Mouse (Mus musculus): ENCODE measurements at regions not wholly inside any gene's neighbourhood (a gene's known extent, or its start where the extent isn't known, plus 50 kb on each side); places are given as distances from the start of the nearest gene placed in this dataset.

- DNase-seq (ENCODE audit: low read depth): no peak
Measured at GRCm38 (mm10) chr2:123486681-123487080, 603.1 kb upstream of the Sema6d start.

DNA sequence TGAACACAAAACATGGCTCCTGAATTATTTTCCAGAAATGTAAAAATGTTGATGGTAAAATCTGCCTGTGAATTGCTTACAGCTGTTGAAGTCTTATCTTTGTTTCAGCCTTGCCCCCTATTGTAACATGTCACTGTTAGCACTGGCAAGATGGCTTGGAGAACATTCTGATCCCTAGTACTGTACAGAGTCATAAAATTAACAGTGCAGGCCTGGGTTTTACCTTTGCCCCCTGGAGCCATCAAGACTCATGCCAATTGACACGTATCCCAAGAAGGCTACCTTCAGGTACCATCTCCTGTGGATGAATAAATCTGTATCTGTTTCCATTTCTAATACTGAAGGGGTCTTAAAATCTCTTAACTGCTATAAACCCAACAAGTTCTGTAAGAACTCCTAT, 583.6 kb upstream of the Sema6d start:
- DNase-seq (ENCODE audit: low read depth): no peak

- no peak for DNase-seq (ENCODE audit: low read depth)
Measured at GRCm38 (mm10) chr2:123507095-123507494, 582.7 kb upstream of the Sema6d start.

GRCm38 (mm10) chr2:123528915-123529314, 560.9 kb upstream of the Sema6d start:
- DNase-seq (ENCODE audit: low read depth): no peak

DNA sequence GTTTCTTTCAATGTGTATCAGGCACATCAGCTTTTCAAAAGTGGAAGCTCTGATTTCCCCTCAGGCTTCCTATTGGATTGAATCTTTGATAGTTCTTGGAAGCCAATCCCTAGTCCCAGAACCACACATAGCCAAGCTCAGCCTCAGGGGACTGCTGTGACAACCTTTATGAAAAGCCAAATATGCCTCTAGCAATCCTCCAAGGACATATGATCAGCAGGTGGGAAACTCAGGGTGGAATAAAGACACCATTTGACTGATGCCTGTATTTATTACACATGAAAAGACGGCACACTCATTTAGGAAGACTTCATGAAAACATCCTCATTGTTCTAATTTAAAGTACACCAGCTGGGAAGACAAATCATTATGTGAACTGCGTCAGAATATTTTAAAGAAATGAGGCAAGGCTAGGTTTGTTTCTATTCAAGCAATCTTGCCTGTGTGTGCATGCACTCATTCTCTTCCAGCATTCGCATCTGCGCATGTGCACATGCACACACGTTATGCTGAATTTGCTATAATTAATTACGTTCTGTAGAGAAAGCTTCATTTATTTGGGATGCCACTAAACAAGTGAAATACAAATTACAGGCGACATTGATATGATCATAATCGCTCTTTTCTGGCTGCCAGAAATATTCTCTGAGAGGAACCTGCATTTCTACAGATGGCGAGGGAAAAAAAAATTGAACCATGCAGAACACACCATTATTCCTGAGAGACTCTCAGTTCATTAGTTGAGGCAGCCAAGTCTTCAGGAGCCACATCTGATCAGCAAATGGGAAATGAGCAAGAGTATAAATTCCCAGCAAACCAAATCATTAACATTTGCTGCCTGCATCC, 556.6 kb upstream of the Sema6d start:
- no peak for DNase-seq (ENCODE audit: low read depth)

GRCm38 (mm10) chr2:123551249-123551850, 538.4 kb upstream of the Sema6d start:
- DNase-seq (ENCODE audit: low read depth): no peak

- no peak for DNase-seq (ENCODE audit: low read depth)
Measured at GRCm38 (mm10) chr2:123558123-123558650, 531.6 kb upstream of the Sema6d start.
